Mouse (Mus musculus): ENCODE data around the gene Serpinb1b. TPM values are rescaled to one million over a fixed set of nuclear protein-coding genes. Genes with fewer than 3 reads are reported as not detected.
"Not testable (repeated sequence)": the region's sequence is repeated elsewhere in the genome, so short reads cannot be mapped to it uniquely, and the experiment has no call there.

The Serpinb1b gene
- 0.08 and 0.14 TPM in 2 replicates for polyA plus RNA-seq (2012; rRNA removed)

- no peak for DNase-seq (ENCODE audit: low read depth, low spot score)
- 42% methylated on average over 3 of the region's 3 CpGs for WGBS
These were observed at the start of gene Serpinb1b for GRCm38 (mm10) chr13:33078056-33078705. Serpinb1b (plus strand) TSS chr13:33078575.

GRCm38 (mm10) chr13:33029478-33029877 lies 48.9 kb upstream of the Serpinb1b start:
- DNase-seq (ENCODE audit: low read depth, low spot score), result not testable (repeated sequence)
- WGBS, result 84% methylated on average over 2 of the region's 2 CpGs

DNA sequence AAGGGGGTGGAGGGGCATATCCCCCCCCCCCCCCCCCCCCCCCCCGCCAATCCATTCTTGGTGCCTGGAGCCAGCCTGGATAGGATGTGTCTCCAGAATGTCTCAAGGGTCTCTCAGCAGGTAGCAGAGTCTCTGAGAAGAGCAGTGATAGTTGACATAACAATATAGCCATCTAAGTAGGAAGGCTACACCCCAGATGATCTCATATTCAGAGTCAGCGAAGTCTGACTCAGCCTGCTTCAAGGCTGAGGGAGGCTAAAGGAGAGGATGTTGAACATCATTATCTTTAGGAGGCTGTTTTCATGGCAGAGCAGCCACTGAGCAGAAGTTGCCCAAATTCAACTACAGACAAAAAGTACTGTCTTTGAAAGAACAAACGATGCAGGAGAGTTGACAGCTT lies 48.1 kb upstream of the Serpinb1b start:
- no peak for DNase-seq (ENCODE audit: low read depth, low spot score)
- WGBS, result 85% methylated on average over 2 of the region's 3 CpGs

- DNase-seq (ENCODE audit: low read depth, low spot score), result no peak
- WGBS, result 75% methylated on average over 1 of the region's 1 CpGs
These were observed 42.9 kb upstream of the Serpinb1b start for GRCm38 (mm10) chr13:33035506-33035905.

DNA sequence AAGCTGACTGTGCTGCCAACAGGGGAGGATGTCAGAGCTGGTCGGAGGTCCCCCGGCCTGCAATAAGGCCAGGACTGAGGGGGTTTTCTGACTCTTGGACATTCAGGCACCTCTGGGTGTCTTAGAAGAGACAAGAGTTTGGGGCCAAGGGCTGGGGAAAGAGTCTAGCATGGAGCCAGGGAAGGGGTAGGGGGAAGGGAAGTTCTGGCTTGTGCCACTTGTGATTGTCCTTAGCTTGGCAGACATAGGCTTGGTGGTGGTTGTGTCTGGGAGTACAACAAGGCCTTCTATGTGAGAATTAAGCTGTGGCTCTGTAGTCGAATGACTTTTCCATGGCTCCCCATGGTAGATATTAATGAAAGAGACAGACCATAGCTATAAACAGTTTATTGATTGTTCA lies 34.8 kb upstream of the Serpinb1b start:
- 98% methylated on average over 3 of the region's 3 CpGs for WGBS
- DNase-seq (ENCODE audit: low read depth, low spot score), result no peak

DNA sequence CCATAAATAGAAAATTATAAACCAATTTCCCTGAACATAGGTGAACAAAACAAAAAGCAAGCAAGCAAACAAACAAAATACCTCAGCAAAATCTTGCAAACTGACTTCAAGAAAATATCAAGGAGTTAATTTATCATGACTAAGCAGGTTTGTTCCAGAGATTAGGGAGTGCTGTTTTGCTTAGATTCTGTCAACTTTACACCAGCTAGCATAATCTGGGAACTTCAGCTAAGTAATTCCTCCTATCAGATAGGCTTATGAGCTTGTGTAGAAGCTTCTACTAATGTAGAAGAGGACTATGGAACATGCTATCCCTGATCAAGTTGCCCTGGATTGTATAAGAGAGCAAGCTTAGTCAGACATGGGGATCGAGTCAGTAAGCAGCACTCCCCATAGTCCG lies 31.1 kb upstream of the Serpinb1b start:
- WGBS, result 89% methylated on average over 2 of the region's 2 CpGs

DNA sequence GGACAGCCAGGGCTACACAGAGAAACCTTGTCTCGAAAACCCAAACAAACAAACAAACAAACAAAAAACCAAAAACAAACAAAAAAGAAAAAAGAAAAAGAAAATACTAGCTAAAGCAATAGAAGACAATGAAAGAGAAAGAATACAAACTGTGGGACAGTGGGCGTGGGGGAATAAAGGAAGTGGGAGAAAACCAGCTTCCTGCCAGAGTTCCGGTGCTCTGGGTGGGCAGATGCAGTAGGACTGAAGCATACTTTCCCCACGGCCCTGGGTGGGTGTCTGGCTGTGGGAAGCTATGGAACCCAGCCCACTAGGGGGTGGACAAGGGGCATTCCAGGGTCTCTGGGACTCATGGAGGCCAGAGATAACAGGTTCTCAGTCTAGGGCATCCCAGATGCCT lies 30.2 kb upstream of the Serpinb1b start:
- WGBS, result 66% methylated on average over 4 of the region's 4 CpGs
- DNase-seq (ENCODE audit: low read depth, low spot score), result no peak

More for the DNA sequence above, 31.1 kb upstream of the Serpinb1b start:
- DNase-seq (ENCODE audit: low read depth, low spot score), result no peak

- 38% methylated on average over 3 of the region's 3 CpGs for WGBS
- DNase-seq (ENCODE audit: low read depth, low spot score), result no peak
These were observed 26.7 kb upstream of the Serpinb1b start for GRCm38 (mm10) chr13:33051697-33052096.

DNA sequence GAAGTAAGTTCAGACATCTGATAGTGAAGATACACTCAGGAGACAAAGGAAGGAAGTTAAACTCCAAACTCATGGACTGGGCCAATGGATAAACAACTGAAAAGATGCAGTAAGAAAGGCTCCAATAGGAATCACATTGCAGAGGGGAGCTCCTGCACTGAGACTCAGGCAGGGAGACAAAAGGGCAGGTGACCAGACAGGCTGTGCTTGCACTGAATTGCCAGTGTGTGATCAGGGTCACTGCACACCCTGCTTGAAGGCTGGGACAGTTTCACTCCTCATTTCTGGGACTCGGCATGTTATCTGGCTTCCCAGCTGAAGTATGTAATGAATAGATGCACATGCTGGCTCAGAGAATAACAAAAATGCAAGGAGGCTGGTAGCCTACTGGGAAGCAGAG lies 15.3 kb upstream of the Serpinb1b start:
- 64% methylated on average over 1 of the region's 1 CpGs for WGBS
- no peak for DNase-seq (ENCODE audit: low read depth, low spot score)

- no peak for DNase-seq (ENCODE audit: low read depth, low spot score)
- 55% methylated on average over 1 of the region's 1 CpGs for WGBS
These were observed 10.9 kb upstream of the Serpinb1b start for GRCm38 (mm10) chr13:33067387-33067977.

DNA sequence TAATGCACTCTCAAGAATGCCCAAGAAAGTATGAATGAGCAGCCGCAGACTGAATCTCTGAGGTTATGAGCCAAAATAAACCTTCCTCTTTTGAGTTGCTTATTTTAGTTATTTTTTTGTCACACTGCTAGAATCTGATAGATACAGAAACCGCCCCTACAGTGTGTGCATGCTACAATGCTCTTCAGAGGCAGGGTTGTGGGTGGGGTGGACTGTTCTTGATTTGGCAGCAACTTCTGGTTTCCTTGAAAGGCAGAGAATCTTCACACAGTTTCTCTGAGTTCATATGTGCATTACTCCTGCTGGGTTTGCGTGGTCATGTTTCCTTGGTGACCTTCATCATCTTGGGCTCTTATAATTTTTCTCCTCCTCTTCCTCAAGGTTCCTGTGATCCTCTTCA lies 10.2 kb upstream of the Serpinb1b start:
- 74% methylated on average over 3 of the region's 3 CpGs for WGBS
- no peak for DNase-seq (ENCODE audit: low read depth, low spot score)

GRCm38 (mm10) chr13:33071776-33072175 lies 6.6 kb upstream of the Serpinb1b start:
- 76% methylated on average over 5 of the region's 5 CpGs for WGBS
- no peak for DNase-seq (ENCODE audit: low read depth, low spot score)

DNA sequence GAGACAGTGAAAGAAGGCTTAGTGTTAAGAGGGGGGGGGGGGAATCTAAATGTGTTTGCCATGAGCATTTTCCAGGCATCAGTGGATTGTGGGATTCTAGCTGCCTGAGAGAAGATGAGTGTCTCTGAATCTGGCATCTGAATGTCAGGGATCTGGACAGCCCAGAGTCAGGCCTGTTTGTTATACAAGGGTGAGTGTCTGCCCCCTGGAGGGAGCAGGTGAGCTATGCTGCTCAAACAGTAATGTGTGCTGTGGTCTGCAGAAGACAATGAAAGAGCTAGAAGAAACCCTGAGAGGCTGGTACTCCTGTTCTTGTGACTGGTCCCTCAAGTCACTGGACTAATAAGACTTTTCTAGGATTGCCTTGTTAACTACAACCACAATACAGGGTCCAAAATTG lies 4.3 kb upstream of the Serpinb1b start:
- no peak for DNase-seq (ENCODE audit: low read depth, low spot score)

- no peak for DNase-seq (ENCODE audit: low read depth, low spot score)
- 29% methylated on average over 3 of the region's 3 CpGs for WGBS
These were observed 2.1 kb upstream of the Serpinb1b start for GRCm38 (mm10) chr13:33076247-33076646.

GRCm38 (mm10) chr13:33077026-33077685 lies 1.2 kb upstream of the Serpinb1b start:
- DNase-seq (ENCODE audit: low read depth, low spot score), result no peak
- 88% methylated on average over 10 of the region's 10 CpGs for WGBS

DNA sequence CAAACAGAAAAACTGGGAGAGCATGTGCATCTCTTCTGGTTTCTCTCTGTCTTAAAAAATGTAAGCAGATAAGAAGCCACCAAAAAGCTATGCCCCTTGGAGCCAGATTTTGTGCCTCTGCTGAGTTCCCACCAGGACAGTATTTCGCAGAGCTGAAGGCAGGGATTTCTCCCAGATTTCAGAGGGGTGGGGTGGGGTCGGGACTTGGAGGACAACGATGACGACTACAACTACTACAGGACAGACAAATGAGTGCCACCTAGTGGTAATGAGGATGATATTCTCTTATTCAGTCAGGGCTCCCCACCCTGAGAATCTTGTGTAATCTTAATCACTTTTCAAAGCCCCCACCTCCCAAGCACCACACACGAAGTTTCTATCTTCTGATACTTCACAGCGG lies 1.0 kb downstream of the Serpinb1b start:
- DNase-seq (ENCODE audit: low read depth, low spot score), result no peak
- WGBS, result 22% methylated on average over 6 of the region's 6 CpGs

GRCm38 (mm10) chr13:33080356-33080755 lies 2.0 kb downstream of the Serpinb1b start:
- 43% methylated on average over 3 of the region's 3 CpGs for WGBS
- no peak for DNase-seq (ENCODE audit: low read depth, low spot score)

GRCm38 (mm10) chr13:33083834-33084233 lies 5.5 kb downstream of the Serpinb1b start:
- 72% methylated on average over 2 of the region's 2 CpGs for WGBS
- no peak for DNase-seq (ENCODE audit: low read depth, low spot score)

GRCm38 (mm10) chr13:33084975-33085694 lies 6.8 kb downstream of the Serpinb1b start:
- no peak for DNase-seq (ENCODE audit: low read depth, low spot score)
- 31% methylated on average over 5 of the region's 5 CpGs for WGBS

DNA sequence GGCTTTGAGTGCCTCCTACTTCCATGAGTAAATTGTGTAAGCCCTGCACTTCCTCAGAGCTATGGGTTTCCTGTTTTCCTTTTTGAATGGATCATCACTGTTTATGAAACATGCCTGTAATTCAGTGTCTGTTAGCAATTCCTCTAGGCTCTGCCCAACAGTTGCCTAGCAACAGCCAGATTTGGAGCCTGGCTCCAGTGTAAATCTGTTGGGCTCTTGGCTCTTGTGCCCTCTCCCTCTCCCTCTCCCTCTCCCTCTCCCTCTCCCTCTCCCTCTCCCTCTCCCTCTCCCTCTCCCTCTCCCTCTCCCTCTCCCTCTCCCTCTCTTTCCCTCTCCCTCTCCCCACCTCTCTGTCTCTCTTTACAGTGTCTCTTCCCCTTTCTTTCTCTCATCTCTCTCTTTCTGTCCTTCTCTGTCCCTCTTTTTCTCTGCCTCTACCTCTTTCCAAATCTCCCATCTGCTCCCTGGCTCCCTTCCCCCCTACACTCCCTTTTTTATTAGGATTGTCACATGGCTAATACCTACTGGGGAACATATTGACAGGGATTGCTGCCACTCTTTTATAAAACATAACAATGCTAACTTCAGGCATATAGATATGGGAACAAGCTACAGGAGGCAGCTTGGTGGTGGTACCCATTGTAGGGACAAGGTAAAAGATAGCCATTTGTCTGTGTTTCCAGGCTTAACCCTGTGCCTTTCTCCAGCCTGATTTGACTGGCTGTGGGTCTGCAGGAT lies 7.5 kb downstream of the Serpinb1b start:
- no peak for DNase-seq (ENCODE audit: low read depth, low spot score)

Measured in large intestine, adult 2 months (tissue).